Mouse (Mus musculus) erythroblast, embryonic 14.5 days (primary cell): Measurements from ENCODE around the gene Lcp2.

Source experiments
- GATA1 ChIP-seq: IDR thresholded peaks from 2 replicates; pipeline ENCODE4 v1.6.1; 2012; ENCODE audit warnings: low read length, inconsistent platforms, mixed read lengths
- TAL1 ChIP-seq: IDR thresholded peaks from 3 replicates; pipeline ENCODE4 v1.6.1; 2012; ENCODE audit warnings: low read length, inconsistent platforms, mixed read lengths

DNA sequence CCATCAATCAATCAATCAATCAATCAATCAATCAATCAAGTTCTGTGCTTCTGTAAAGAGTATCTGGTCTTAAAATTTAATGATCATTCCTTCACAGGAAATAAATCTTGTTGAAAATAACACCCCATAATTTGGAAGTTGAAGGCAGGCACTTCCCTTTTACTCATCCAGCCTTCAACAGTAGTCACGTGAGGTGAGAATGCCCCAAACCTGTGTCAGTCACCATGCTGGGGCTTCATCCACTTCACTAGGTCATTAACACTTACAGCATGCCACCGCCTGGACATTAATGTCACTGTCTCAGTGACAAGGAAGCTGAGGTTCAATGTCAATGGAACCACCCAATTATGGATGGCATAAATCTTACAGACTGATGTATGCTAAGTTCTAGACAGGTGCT is 81.7 kb downstream of the Lcp2 start:
- no peak for TF ChIP-seq TAL1
- TF ChIP-seq GATA1: no peak
